ENCODE assay signal across 12 mouse cellular contexts in the genomic region with DNA sequence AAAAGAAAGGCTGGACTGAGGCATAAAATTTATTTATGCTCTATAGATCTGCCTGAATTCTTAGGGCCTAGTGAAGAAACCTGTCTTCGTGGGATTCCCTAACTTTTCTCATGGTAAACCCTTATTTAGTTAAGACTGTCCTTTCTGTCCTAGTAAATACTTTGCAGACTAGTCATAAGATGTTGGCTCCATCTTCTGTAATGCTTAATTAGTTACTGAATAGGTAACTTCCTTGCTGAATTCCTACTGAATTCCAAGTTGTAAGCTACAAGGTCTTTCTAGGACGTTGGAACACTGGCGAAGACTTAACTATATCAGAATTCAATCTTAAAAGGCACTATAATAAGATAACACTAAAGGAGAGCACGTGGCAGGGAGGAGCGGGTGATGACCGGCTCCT. TPM values are rescaled to one million over a fixed set of nuclear protein-coding genes. Genes with fewer than 3 reads are reported as not detected.
"Had no signal": no experiment of that assay in that cellular context is flagged by ENCODE, and none has a peak within 500 bp of the region (broad histone marks: within the 10 kb centered on the region; RNA-seq: fewer than 3 reads in every experiment).

No protein-coding gene starts in this region.

RNA-seq across cellular contexts. Expression of a gene that starts 26.0 kb away (rescaled TPM):
- polyA plus RNA-seq: heart, embryonic 11.5 days; heart, embryonic 12.5 days; heart, embryonic 13.5 days; hindbrain, embryonic 10.5 days; hindbrain, embryonic 11.5 days; hindbrain, embryonic 12.5 days; hindbrain, embryonic 13.5 days; hindbrain, embryonic 14.5 days; hindbrain, embryonic 15.5 days; hindbrain, embryonic 16.5 days; hindbrain, postnatal 0 days; large intestine, adult 2 months had no signal
